Mouse (Mus musculus): ENCODE data around the gene Tbc1d17.

The Tbc1d17 gene

GRCm38 (mm10) chr7:44821666-44822448, 27.0 kb downstream of the Tbc1d17 start:
- no peak for DNase-seq

- DNase-seq, result no peak
Observed at GRCm38 (mm10) chr7:44820525-44820924, 28.4 kb downstream of the Tbc1d17 start.

- DNase-seq, result no peak
Observed at GRCm38 (mm10) chr7:44819863-44820262, 29.0 kb downstream of the Tbc1d17 start.

GRCm38 (mm10) chr7:44819391-44819790, 29.5 kb downstream of the Tbc1d17 start:
- no peak for DNase-seq

- no peak for DNase-seq
Observed at GRCm38 (mm10) chr7:44818751-44819235, 30.1 kb downstream of the Tbc1d17 start.

- no peak for DNase-seq
Observed at GRCm38 (mm10) chr7:44818164-44818563, 30.7 kb downstream of the Tbc1d17 start.

GRCm38 (mm10) chr7:44817441-44817840, 31.4 kb downstream of the Tbc1d17 start:
- DNase-seq, result no peak

GRCm38 (mm10) chr7:44816470-44817021, 32.3 kb downstream of the Tbc1d17 start, which contains the start of gene Atf5:
Gene Atf5 (minus strand): TSS chr7:44816658.
- no peak for DNase-seq

- peak; percentile 99 for DNase-seq
Observed at GRCm38 (mm10) chr7:44815721-44816469, 33.0 kb downstream of the Tbc1d17 start, which contains the start of the genes Nup62 and Il4i1. Gene Nup62 (plus strand): TSS chr7:44816088. Gene Il4i1 (plus strand): TSS chr7:44816387.

GRCm38 (mm10) chr7:44814952-44815553, 33.8 kb downstream of the Tbc1d17 start:
- no peak for DNase-seq

- DNase-seq, result no peak
Observed at GRCm38 (mm10) chr7:44814423-44814822, 34.5 kb downstream of the Tbc1d17 start.

GRCm38 (mm10) chr7:44813985-44814384, 34.9 kb downstream of the Tbc1d17 start:
- no peak for DNase-seq

- no peak for DNase-seq
Observed at GRCm38 (mm10) chr7:44812651-44813325, 36.1 kb downstream of the Tbc1d17 start.

GRCm38 (mm10) chr7:44810819-44811557, 37.9 kb downstream of the Tbc1d17 start:
- no peak for DNase-seq

GRCm38 (mm10) chr7:44810365-44810764, 38.5 kb downstream of the Tbc1d17 start:
- no peak for DNase-seq

GRCm38 (mm10) chr7:44809466-44809865, 39.4 kb downstream of the Tbc1d17 start:
- no peak for DNase-seq

GRCm38 (mm10) chr7:44808927-44809326, 40.0 kb downstream of the Tbc1d17 start:
- no peak for DNase-seq

GRCm38 (mm10) chr7:44792781-44793180, 56.1 kb downstream of the Tbc1d17 start:
- no peak for DNase-seq

GRCm38 (mm10) chr7:44790066-44790465, 58.8 kb downstream of the Tbc1d17 start:
- no peak for DNase-seq

- no peak for DNase-seq
Observed at GRCm38 (mm10) chr7:44789531-44789930, 59.3 kb downstream of the Tbc1d17 start.
